Mouse (Mus musculus): ENCODE measurements around the gene Ets1. TPM values are rescaled to one million over a fixed set of nuclear protein-coding genes. Genes with fewer than 3 reads are reported as not detected.

Gene Ets1
- total RNA-seq, 2 experiments from 2014 or later = 16.4 to 19.0 TPM

DNA sequence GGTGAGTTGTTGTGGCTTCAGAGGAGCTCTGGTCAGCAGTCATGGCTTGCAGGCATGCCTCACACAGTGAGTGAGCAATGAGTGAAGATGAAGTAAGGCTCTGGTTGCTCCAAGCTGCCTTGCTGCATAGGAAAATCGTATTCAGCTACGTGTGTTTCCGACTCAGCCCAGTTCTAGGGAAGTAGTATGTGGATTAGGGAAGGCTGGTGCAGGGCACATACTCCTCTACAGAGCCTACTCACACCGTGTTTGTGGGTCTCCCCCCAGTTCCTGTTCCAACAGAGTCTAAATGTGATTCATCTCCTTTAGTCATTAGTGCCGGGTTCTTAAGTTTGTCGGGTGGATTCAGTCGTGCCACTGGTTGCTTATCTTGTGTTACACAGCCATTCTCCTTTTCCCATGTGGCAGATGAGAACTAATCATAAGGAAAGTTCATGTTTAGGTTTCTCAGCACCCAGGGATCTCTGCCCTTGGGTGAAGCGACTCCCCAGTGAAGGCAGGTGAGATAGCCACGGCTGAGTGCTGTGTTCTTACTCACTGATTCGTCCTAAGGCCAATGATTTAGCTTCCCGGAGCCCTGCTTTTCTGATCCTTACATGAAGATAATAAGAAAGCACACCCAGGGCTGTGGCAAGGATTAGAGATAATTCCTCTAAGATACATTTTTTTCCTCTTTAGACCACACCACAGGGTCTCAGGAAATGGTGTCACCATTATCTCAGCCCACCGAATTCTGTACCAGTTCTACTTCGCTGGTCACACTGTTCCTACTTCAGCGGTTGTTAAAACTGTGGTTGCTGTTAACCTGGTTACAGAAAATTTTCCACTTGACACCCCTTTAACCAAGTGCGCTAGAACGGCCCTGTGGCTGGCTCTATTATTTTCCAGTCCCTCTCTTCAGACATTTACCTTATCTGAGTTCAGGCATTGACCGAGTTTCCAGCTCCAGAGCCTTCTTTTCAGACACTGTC lies 74.0 kb downstream of the Ets1 start:
- DNase-seq (ENCODE audit: low spot score in 2 of 2) = no peak

DNA sequence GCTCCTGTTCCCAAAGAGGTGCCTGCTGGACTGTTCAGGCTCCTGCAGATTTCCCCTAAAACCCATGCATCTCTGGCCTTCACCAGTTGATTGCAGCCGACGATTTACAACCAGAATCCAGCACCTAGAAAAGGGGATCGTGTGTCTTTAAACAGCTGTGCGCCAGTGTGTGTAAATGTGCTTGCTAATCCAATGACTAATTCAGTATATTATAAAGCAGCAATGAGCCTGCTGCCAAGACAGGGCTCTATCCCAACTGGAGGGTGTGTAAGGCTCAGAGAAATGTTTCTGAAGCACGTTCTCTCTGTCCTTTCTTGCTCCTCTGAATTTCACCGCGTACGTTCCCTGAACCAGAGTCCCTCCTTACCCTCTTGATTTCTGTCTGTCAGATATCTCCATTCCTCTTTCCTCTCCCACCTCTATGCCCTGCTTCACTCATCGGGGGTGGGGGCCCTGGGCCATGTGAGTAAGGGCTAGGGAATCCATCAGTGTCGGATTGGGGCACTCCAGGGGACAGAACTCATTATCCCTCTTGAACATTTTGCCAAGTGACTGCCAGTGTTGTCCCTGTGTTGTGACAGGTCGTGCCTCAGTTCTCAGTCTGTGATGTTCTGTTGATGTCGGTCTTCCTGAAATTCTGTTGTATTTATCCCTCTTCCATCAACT lies 75.1 kb downstream of the Ets1 start:
- no peak for DNase-seq (ENCODE audit: low spot score in 2 of 2)

DNA sequence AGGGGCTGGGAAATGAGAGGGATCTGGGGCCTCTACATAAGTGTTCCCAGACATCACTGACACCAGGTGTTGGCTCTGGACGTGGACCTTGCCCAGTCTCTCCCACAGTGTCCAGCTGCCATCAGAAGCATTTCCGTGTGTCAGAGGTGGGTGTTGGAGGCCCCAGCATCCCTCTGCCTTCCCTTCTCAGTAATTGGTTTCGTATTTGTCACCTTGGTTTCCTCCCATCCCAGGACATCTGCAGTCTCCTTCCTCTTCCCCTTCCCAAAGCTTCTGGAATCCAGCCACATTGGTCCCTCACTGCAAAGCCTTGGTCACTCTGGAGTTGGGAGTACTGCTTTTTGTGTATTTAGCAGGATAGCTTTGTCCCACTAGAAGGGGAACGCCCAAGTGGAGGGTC lies 75.7 kb downstream of the Ets1 start:
- DNase-seq (ENCODE audit: low spot score in 2 of 2) = no peak

DNA sequence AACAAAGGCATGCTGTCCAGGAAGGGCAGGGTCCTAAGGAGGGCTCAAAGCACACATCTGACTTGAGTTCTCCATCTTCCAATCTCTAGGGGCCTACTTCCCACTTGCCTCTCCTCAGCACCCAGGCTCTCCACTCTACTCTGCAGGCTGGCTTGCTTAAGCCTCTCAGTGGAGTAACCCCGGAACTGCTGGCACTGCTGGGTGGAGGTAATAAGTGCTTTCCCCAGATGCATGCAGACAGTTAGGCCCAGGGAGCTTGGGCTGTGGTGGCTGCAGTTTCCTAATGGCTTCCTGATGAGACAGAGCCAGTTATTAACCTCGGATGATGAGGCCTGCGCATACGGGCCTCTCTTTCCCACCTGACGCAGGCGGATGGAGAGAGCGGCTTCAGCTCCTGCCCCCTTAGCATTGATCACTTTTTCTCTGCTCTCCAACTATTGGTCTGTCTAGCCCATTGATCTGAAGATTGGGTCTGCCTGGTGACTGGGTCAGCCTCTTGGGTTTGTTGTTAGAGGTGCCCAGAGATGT lies 76.4 kb downstream of the Ets1 start:
- no peak for DNase-seq (ENCODE audit: low spot score in 2 of 2)

DNA sequence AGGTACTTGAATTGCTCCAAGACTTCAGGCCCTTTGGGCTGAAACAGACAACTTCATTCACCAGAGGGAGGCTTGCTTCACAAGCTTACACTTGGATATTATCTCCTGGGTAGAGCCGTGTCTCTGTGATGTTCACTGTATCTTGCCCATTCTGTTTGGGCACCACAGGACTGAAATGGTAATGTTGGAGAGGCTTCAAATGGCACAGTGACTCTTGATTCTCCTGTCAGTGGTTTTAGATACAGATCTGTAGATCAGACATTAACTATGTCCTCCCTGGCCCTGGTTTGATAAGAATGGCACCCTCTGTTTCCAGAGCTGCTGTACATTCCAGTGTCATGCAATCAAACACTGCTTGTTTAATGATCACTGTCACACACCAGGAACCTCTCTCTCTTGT lies 77.1 kb downstream of the Ets1 start:
- no peak for DNase-seq (ENCODE audit: low spot score in 2 of 2)

DNA sequence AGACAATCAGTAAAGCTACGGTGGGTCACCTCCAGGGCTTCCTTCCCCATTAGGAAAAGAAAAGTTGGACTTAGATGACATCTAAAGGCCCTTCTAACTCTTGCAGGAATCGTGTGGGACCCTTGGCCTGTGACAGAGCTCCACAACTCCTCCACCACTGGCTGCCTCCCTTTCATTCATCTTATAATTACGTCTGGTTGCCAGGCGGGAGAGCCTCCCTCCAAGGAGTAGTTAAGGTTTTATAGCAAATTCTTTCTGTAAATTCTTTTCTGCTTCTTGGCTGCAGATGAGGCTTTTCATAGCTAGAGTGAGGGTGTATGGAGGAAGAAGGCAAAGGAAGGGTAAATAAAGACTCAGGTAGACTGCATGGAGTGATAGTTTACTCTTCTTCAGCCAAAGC lies 77.8 kb downstream of the Ets1 start:
- no peak for DNase-seq (ENCODE audit: low spot score in 2 of 2)

DNA sequence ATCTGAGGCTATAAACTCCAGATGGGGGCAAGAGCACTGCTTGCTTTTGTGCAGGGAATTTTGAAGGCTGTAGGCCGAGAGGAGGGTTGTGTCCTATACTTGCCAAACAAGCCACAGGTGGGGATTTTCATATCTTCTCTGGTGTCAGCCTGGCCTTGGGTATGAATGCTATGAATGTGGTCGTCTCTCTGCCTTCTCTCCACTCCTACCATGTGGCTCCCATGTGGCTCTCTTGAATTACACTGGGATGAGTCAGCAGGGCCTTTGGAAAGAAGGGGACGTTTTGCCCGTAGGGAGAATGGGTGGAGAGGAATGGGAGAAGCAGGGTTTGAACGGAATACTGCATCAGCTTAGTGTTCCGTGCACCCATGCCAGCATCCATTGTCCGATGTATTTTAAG lies 78.5 kb downstream of the Ets1 start:
- no peak for DNase-seq (ENCODE audit: low spot score in 2 of 2)

DNA sequence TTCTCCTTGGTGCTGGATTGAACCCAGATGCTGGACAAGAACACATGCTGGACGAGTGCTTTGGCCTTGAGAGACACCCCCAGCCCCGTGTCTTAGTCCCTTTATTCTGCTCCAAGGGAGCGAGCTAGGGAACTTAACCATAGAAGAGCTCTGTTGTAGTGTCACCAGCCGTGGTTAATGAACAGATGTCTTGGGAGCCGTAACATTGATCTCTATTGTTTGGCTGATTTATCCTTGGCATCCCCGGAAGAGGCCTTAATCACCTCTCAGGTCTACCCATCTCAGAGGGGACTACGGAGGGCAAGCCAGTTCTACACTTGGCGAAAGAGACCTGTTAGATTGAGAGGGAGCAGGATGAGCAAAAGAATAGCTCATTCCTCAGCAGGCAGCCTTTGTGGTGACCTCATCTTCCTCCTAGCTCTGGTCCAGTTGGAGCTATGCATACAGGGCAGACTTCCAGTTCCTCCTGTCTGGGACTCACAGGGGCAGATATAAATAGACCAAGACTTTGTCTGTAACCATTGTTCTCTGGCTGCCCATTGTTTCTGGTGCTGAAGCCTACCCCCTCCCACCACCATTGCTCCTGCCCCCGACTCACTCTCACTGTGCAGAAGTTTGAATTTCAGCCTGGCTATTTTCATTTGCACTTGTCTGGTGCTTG lies 79.9 kb downstream of the Ets1 start:
- peak in 1 of 2 experiments; percentile 41 for DNase-seq (ENCODE audit: low spot score in 2 of 2)

DNA sequence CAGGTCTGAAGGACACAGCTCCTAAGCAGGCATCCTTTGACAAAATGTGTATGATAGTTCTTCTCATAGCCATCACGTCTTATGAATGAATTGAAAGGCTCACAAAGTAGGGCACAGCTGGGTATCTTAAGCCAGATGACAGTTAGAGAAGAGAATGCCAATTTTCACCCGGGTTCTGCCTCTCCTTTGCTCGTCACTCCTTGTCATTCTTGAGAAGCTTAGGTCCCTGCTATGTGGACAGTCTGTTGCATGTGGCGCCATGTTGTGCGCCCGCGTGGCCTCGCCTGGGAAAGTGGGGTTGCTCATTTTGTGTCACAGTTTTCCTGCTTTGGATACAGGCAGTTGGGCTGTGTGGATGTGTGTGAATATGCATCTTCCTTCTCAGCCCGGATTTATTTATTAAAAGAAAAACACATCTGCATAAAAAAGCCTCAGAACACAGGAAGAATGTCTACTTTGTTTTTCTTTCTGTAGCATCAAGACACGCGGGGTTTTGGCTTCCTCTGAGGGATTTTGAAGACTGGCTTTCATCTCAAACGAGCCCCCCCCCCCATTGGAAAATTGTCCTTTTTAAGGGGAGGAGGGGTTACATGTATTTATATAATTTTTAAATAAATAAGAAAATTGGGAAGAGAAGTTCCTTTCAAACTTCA lies 81.4 kb downstream of the Ets1 start:
- no peak for DNase-seq (ENCODE audit: low spot score in 2 of 2)

DNA sequence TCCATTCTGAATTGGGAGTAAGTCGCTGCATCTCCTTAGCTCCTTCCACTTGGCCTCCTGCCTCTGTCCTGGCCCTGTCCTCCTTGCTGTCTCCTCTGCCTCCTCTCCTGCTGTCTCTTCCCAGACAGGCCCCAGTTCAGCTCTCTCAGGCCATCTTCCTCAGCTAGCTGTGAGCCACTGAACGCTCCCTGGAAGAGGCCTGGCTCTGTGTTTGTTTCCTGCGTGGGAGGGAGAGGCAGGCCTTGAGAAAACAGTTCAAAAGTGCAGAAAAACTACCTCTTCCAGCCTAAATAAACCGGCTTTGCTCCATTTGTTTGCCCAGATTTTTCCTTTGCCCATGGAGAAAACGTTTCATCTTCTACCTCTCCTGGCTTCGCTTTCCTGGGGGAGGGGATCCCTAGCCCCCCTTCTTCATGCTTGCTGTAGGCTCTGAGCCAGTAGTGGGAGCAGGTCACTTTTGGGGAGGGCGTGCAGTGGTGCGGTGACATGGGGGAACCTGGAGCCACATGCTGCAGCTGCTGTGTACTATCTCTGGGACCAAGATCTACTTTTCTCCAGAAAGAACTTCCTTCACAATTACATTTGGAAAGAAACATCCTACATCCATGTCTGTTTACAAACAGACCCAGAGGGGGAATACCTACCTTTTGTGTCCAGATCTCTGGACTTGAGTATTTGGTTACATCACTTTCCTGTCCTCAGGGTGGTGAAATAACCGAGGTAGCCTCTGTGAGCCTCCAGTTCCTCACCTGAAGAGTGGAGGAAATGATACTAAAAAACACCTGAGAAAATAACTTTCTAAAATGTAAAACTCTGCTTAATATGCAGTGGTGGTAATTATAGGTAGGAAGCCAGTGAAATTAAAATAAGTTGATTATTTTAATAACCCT lies 82.2 kb downstream of the Ets1 start:
- no peak for DNase-seq (ENCODE audit: low spot score in 2 of 2)

DNA sequence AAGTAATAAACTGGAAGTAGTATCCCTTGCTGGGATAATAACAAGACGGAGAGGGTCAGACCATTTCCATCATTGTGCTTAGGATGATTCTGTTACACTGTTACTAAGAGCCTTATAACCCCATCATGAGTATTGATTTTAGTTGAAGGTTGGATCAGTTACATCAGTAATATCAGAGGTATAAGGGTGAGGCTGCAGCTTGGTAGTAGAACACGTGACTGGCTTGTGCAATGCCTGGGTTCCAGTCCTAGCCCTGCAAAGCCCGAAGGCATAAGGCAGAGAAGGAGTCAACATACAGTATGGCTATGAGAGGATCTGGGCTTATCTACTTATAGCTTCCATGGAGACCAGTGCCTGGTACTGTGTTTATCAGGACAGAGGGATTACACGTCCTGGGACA lies 82.8 kb downstream of the Ets1 start:
- DNase-seq (ENCODE audit: low spot score in 2 of 2) = no peak

DNA sequence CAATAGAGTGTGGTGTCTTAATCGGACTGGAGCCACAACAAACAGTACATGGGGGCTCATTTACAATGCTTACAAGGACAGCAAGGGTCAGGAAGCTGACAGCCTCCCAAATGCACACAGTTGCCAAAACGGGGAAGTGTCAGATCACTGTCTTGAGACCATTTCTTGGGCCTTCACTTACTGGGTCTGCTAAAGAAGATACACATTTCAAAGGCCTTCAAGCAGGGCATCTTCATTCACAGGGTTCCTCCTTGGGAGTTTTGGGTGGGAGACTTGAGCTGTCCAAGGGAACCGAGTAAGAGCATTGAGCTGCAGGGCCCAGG lies 83.9 kb downstream of the Ets1 start:
- DNase-seq (ENCODE audit: low spot score in 2 of 2) = no peak

DNA sequence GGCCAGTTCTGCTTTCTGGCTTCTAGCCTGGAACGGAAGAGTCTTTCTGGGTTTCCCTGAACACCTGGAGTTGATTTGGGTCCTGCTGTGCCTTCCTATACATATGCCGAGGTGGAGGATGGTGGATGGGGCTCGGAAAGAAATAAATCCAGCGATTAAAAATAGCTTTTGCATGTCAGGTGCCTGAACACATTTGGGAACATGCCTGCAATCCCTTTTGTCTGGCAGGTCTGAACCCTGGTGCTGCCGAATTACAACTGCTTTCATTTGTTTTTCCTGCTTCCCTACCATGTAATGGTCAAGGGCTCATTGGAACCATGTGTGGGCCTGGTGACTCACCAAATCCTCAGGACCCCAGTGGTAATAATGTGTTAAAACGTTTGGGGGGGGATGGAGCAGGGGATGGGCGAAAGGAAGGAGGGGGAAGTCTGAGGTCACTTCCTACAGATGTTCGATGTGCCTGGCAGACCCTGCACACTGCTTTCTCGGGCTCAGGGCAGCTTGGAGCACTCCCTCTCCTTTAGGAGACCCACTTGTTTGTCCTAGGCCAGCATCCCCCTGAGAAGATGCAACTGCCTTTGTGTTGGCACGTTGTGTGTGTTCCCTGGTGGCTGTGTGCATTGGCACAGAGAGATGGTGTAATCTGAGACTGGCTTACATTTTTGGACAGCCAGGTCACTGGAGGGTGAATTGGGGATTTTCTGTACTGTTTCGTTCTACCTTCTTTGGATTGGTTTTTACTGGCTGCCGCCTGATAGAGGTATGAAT lies 84.4 kb downstream of the Ets1 start:
- no peak for DNase-seq (ENCODE audit: low spot score in 2 of 2)

DNA sequence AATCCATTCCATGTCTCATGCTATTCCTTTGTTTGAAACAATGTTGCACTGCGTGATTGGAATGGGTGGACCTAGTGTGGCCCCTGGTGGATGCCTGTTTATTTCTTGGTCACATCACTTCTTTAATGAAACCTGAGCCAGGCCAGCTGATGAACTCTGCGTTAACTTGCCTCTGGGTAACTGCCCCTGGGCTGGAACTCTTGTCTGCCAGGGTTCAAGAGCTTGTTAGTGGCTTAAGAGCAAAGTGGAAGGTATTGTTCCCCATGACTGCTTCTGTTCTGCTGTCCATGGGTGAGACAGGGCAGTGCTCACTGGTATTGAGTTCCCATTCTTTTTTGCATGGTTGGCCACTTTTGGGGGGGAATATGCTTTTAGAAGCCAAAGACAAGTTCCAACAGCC lies 85.1 kb downstream of the Ets1 start:
- no peak for DNase-seq (ENCODE audit: low spot score in 2 of 2)

DNA sequence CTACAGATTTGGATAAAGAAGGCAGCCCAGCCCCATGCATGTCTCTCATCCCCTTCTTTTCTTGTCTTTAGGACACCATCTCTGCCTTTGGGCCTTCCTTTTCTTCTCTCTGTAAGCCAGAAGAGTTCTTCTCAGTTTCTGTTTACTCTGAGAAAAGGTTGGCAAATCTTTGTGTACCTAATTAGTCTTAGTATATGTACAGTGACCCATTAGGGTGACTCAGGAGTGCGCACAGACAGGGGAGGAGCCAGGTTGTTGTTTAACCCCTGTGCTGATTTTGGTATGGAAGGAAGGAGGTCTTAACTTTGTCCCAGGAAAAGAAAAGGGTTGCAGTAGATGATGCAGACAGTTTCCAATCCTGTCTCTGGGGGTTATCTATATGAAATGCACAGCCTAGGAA lies 86.2 kb downstream of the Ets1 start:
- no peak for DNase-seq (ENCODE audit: low spot score in 2 of 2)

DNA sequence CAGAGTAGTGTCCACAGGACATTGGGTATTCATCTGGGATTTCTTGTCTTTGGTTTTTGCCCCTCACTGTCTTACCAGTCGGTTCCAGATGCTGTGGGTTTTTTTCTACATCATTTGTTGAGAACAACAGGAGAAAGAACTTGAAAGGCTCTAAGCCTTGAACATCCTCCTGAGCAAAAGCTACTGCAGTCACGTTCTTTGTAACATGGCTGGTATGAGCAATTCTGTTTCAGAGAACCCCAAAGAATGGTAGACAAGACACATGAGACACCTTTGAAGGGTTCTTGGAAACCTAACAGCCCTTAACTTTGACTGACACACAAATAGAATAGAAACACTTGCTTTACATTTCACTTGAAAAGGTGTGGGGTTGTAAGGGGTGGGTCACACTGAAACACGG lies 86.9 kb downstream of the Ets1 start:
- no peak for DNase-seq (ENCODE audit: low spot score in 2 of 2)

DNA sequence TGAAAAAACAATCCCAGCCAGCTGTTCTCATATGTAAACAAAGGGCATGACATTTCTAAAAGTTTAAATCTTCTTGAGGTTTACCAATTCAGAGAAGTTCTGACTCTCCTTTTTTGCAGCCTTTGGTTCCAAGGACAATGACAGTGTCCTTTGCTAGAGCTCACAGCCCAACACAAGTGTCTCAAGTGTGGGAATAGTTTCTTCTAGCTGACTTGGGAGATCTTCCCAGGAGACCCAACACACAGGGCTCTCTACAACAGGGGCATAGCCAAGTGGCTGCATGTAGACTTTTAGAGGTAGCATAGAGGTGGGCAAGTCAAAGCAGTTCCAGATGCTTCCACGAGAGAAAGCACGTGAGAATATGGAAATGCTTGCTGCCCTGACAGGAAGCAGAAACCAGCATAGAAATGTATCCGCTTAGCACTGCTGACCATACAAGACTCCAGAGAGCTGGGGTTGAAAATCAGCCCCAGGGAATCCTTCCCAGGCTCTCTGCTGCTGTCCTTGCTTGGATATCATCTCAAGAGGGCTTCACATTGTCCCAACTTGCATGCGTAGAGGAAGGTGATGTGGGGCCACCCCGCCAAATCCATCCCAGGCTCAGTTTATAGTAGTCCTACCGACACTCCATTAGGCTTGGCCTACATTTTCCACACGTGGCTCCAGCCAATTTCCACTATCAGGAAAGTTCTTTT lies 88.3 kb downstream of the Ets1 start:
- DNase-seq (ENCODE audit: low spot score in 2 of 2) = no peak

DNA sequence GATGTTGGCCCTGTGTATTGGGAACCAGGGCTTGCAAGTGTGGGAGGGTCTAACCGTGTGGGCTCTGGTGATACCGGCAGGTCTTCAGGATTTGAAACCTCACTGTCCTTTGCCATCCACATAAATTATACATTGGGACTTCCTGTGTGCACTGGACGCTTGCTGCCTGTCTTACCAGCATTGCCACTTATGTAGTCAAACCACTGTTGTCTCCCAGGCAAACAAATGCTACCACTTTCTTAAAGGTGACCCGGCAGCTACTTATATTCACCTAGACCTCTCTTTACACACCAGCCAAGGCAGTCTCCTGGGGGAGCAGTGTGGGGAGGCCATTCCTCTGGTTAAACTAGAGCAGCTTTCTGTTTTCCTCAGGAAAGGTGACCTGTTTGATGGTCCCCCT lies 89.9 kb downstream of the Ets1 start:
- no peak for DNase-seq (ENCODE audit: low spot score in 2 of 2)

DNA sequence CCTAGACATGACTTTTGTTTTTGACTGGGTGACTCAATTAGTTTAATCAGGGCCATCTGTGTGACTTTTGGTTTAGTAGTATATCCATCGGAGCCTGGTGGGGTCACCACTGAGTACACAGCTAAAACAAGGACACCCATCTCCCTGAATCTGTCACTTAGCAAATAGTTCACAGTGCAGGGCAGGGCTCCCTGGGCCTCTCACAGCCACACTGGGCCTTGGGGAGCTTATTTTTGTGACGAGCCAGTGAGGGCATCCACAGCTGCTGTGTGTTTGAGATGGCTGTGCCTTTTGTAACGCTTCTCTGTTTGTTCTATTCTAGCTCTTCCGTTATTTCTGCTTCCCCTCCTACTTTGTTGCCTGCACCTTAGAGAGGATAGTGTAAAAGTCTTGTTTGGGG lies 90.6 kb downstream of the Ets1 start:
- DNase-seq (ENCODE audit: low spot score in 2 of 2) = no peak

Measured in layer of hippocampus, postnatal 14 days (tissue).